ENCODE assay signal across 8 mouse cellular contexts in genomic region chr2:21958365-21958764, GRCm38 (mm10).
DNase-seq lines count a peak whose midpoint lies in the region; ATAC-seq and TF ChIP-seq lines count a peak whose summit lies in the region.

No protein-coding gene starts in this region.

- TF ChIP-seq POLR2A in CH12.LX (IDR thresholded peaks at IDR 0.05; ENCODE audit: low read depth, low read length) = no peak
- no peak for TF ChIP-seq POLR2A in cortical plate, adult 2 months (IDR thresholded peaks at IDR 0.05; ENCODE audit: extremely low read depth, insufficient read depth, low read length)

- peak overlapping the region; percentile 53 for H3K9ac ChIP-seq in CH12.LX (ENCODE audit: insufficient read depth, low read depth)
- peak overlapping the region; percentile 65 for H3K9ac ChIP-seq in heart, embryonic 13.5 days
- no peak overlapping the region for H3K9ac ChIP-seq in kidney, embryonic 16.5 days (replicated peaks; ENCODE audit: low read length)
- H3K9ac ChIP-seq in lung, postnatal 0 days (replicated peaks; ENCODE audit: low read depth) = no peak overlapping the region

- no peaks in the 10 kb centered on the region for H3K27me3 ChIP-seq in CH12.LX (replicated peaks)
- no peaks in the 10 kb centered on the region for H3K27me3 ChIP-seq in heart, embryonic 13.5 days (replicated peaks)
- H3K27me3 ChIP-seq in kidney, embryonic 16.5 days (ENCODE audit: insufficient read depth, low read length) = no peaks in the 10 kb centered on the region
- H3K27me3 ChIP-seq in lung, postnatal 0 days (replicated peaks; ENCODE audit: insufficient read depth, low read length) = no peaks in the 10 kb centered on the region

- H3K4me2 ChIP-seq in CH12.LX (ENCODE audit: insufficient read depth, low read depth, poor library complexity, severe bottlenecking) = peak overlapping the region; percentile 68; the same call in 1 of the 2 replicates
- H3K4me2 ChIP-seq in heart, embryonic 13.5 days = peak overlapping the region; percentile 65
- peak overlapping the region; percentile 43 for H3K4me2 ChIP-seq in kidney, embryonic 16.5 days (replicated peaks; ENCODE audit: low read depth, low read length)
- H3K4me2 ChIP-seq in lung, postnatal 0 days (replicated peaks; ENCODE audit: low read depth, low read length) = 0 out of 2 replicates have a peak overlapping the region, but pooled peaks have one; percentile 11

- no peak for ATAC-seq in heart, embryonic 13.5 days (ENCODE audit: extremely low read depth, insufficient number of reproducible peaks, low FRiP score, low TSS enrichment)
- ATAC-seq in kidney, embryonic 16.5 days (ENCODE audit: low FRiP score, low TSS enrichment) = peak; percentile 39; the same call in 1 of the 2 replicates
- ATAC-seq in lung, postnatal 0 days = no peak

- peaks cover 0 to 11% of the 10 kb centered on the region in 2 experiments; a peak in 2 of 4 replicates for H3K4me1 ChIP-seq in CH12.LX (ENCODE audit: control insufficient read depth in 1 of 2, insufficient read depth in 2 of 2)
- H3K4me1 ChIP-seq in cortical plate, adult 2 months (ENCODE audit: control insufficient read depth, insufficient read depth, low read length) = no peaks in the 10 kb centered on the region
- peaks cover 9% of the 10 kb centered on the region for H3K4me1 ChIP-seq in heart, embryonic 13.5 days
- H3K4me1 ChIP-seq in kidney, embryonic 16.5 days (ENCODE audit: insufficient read depth, low read length) = no peaks in the 10 kb centered on the region
- no peaks in the 10 kb centered on the region for H3K4me1 ChIP-seq in lung, postnatal 0 days (ENCODE audit: insufficient read depth, low read depth, low read length)

- TF ChIP-seq CTCF in CH12.LX (conservative IDR thresholded peaks at IDR 0.05 in 1 of 2, IDR thresholded peaks at IDR 0.05 in 1 of 2; ENCODE audit: low read depth in 2 of 2, low read length in 2 of 2) = peak; percentile 30 to 85; a peak in 3 of 4 replicates
- TF ChIP-seq CTCF in cortical plate, adult 2 months (IDR thresholded peaks at IDR 0.05; ENCODE audit: extremely low read depth, insufficient read depth, low read length) = peak; percentile 69; the same call in 1 of the 2 replicates
- TF ChIP-seq CTCF in lung, postnatal 0 days (IDR thresholded peaks at IDR 0.05) = peak; percentile 67

- TF ChIP-seq RAD21 in CH12.LX (IDR thresholded peaks at IDR 0.05; ENCODE audit: low read depth, low read length) = peak; percentile 96

- H3K27ac ChIP-seq in CH12.LX (ENCODE audit: insufficient read depth, low read depth) = no peak overlapping the region
- no peak overlapping the region for H3K27ac ChIP-seq in cortical plate, adult 2 months (ENCODE audit: insufficient read depth, low read length)
- H3K27ac ChIP-seq in heart, embryonic 13.5 days (replicated peaks) = peak overlapping the region; percentile 34; the same call in 1 of the 2 replicates
- H3K27ac ChIP-seq in kidney, embryonic 16.5 days (ENCODE audit: low read length) = no peak overlapping the region
- no peak overlapping the region for H3K27ac ChIP-seq in lung, postnatal 0 days (ENCODE audit: low read length)

- H3K36me3 ChIP-seq in CH12.LX (replicated peaks in 1 of 2; ENCODE audit: control insufficient read depth in 1 of 2, insufficient read depth in 1 of 2, low read length in 1 of 2) = no peaks in the 10 kb centered on the region
- no peaks in the 10 kb centered on the region for H3K36me3 ChIP-seq in heart, embryonic 13.5 days
- H3K36me3 ChIP-seq in kidney, embryonic 16.5 days (ENCODE audit: insufficient read depth, low read length) = no peaks in the 10 kb centered on the region
- H3K36me3 ChIP-seq in lung, postnatal 0 days (ENCODE audit: insufficient read depth, low read length) = no peaks in the 10 kb centered on the region

- H3K9me3 ChIP-seq in CH12.LX (replicated peaks; ENCODE audit: low read length) = no peaks in the 10 kb centered on the region
- no peaks in the 10 kb centered on the region for H3K9me3 ChIP-seq in heart, embryonic 13.5 days
- no peaks in the 10 kb centered on the region for H3K9me3 ChIP-seq in kidney, embryonic 16.5 days (ENCODE audit: low read length)
- no peaks in the 10 kb centered on the region for H3K9me3 ChIP-seq in lung, postnatal 0 days (ENCODE audit: low read length)

- WGBS in heart, embryonic 13.5 days = 0% methylated on average over 3 of the region's 3 CpGs
- WGBS in kidney, embryonic 16.5 days = under 1% methylated on average over 3 of the region's 3 CpGs
- WGBS in lung, postnatal 0 days = under 1% methylated on average over 3 of the region's 3 CpGs

- no peak for TF ChIP-seq EP300 in CH12.LX (IDR thresholded peaks at IDR 0.05; ENCODE audit: low read length)
- no peak for TF ChIP-seq EP300 in lung, postnatal 0 days (IDR thresholded peaks at IDR 0.05)

- in situ Hi-C loops in CH12.LX (cut with MboI; ENCODE audit: low pct_ligation_motif_present, low pct_unique_long_range_greater_than_20kb, low sequenced_read_pairs) = loop anchor here (10.0 to 25.0 kb wide), 2 partner anchors 756 to 904 kb away; no protein-coding TSS in a partner anchor

- dilution Hi-C loops in CH12.LX (cut with MboI; ENCODE audit: extremely low pct_ligation_motif_present, extremely low pct_unique_long_range_greater_than_20kb, low sequenced_read_pairs) = no loop called here

- peak; percentile 46 for DNase-seq in adrenal gland, postnatal 10 days
- DNase-seq in adrenal gland, adult 8-10 months = no peak
- DNase-seq in CH12.LX (ENCODE audit: extremely low read depth) = peak; percentile 86
- DNase-seq in lung, postnatal 0 days (ENCODE audit: low spot score) = peak; percentile 66
- DNase-seq in telencephalon, adult 2 months (ENCODE audit: low read depth, low spot score) = peak; percentile 61

- H3K79me2 ChIP-seq in CH12.LX (replicated peaks; ENCODE audit: control insufficient read depth, extremely low read depth, insufficient read depth, poor library complexity, severe bottlenecking) = no peaks in the 10 kb centered on the region

- peak overlapping the region in 1 of 3 experiments; percentile 17 for H3K4me3 ChIP-seq in CH12.LX (replicated peaks in 1 of 3; ENCODE audit: low read depth in 2 of 3, low read length in 2 of 3, poor library complexity in 1 of 3)
- no peak overlapping the region for H3K4me3 ChIP-seq in cortical plate, adult 2 months (ENCODE audit: insufficient read depth, low read length)
- H3K4me3 ChIP-seq in heart, embryonic 13.5 days = peak overlapping the region; percentile 41
- peak overlapping the region; percentile 25 for H3K4me3 ChIP-seq in kidney, embryonic 16.5 days (ENCODE audit: low read length)
- H3K4me3 ChIP-seq in lung, postnatal 0 days (ENCODE audit: low read depth, low read length) = no peak overlapping the region

TF ChIP-seq in CH12.LX, 34 proteins besides CTCF, POLR2A, EP300 and RAD21:
- TF ChIP-seq SMC3 (IDR thresholded peaks at IDR 0.05; ENCODE audit: low read depth, low read length) = peak; percentile 84
- peak; percentile 56 for TF ChIP-seq JUND (conservative IDR thresholded peaks at IDR 0.05; ENCODE audit: low read depth, low read length)
- peak; percentile 7; the same call in 1 of the 2 replicates for TF ChIP-seq TCF12 (IDR thresholded peaks at IDR 0.05; ENCODE audit: low read depth, low read length)
- TF ChIP-seq HCFC1 (IDR thresholded peaks at IDR 0.05; ENCODE audit: low read depth, low read length) = peak; percentile 32
- peak; percentile 40; the same call in 1 of the 2 replicates for TF ChIP-seq ELF1 (IDR thresholded peaks at IDR 0.05; ENCODE audit: low read depth, low read length)
- TF ChIP-seq MAZ (IDR thresholded peaks at IDR 0.05; ENCODE audit: low read depth, low read length) = no peak
- TF ChIP-seq PAX5 (IDR thresholded peaks at IDR 0.05; ENCODE audit: low read length) = no peak
- no peak for TF ChIP-seq USF2 (conservative IDR thresholded peaks at IDR 0.05; ENCODE audit: low read depth, low read length)
- peak; percentile 57; the same call in 1 of the 2 replicates for TF ChIP-seq SIN3A (IDR thresholded peaks at IDR 0.05; ENCODE audit: low read length)
- TF ChIP-seq ZC3H11A (IDR thresholded peaks at IDR 0.05; ENCODE audit: low read depth, low read length) = peak; percentile 63
- TF ChIP-seq ZNF384 (IDR thresholded peaks at IDR 0.05; ENCODE audit: low read depth, low read length) = no peak
- TF ChIP-seq KAT2A (IDR thresholded peaks at IDR 0.05; ENCODE audit: insufficient replicate concordance, low read length) = no peak
- no peak for TF ChIP-seq MAFK (IDR thresholded peaks at IDR 0.05; ENCODE audit: insufficient replicate concordance, low read length)

Comparison
In these comparisons a context has a peak if more than half of its experiments do, and no peak if none do; other contexts are left out.
1. H3K4me2 ChIP-seq: peak in every context shown above with its lines; median percentile 68 in CH12.LX; 65 in heart, embryonic 13.5 days; 43 in kidney, embryonic 16.5 days; 11 in lung, postnatal 0 days.
2. H3K4me3 ChIP-seq: peak in heart, embryonic 13.5 days (single experiment) and kidney, embryonic 16.5 days (single experiment); none in cortical plate, adult 2 months (single experiment) and lung, postnatal 0 days (single experiment).
3. H3K9ac ChIP-seq: peak in CH12.LX (single experiment) and heart, embryonic 13.5 days (single experiment); none in kidney, embryonic 16.5 days (single experiment) and lung, postnatal 0 days (single experiment).
4. Peak in every context shown above with its lines, with median percentiles within 50 percentile points of each other: CTCF ChIP-seq.